26 mouse cellular contexts compared by ENCODE assay signal in genomic region chr16:33283079-33283478, GRCm38 (mm10). TPM values are rescaled to one million over a fixed set of nuclear protein-coding genes. Genes with fewer than 3 reads are reported as not detected.
DNase-seq lines count a peak whose midpoint lies in the region; ATAC-seq and TF ChIP-seq lines count a peak whose summit lies in the region.
"Had no signal": no experiment of that assay in that cellular context is flagged by ENCODE, and none has a peak within 500 bp of the region (broad histone marks: within the 10 kb centered on the region; RNA-seq: fewer than 3 reads in every experiment).

No protein-coding gene starts in this region.

- peaks cover 5% of the 10 kb centered on the region; the same call in 1 of the 2 replicates for H3K4me1 ChIP-seq in G1E (ENCODE audit: insufficient read depth, low read depth, low read length)
- H3K4me1 ChIP-seq: embryonic facial prominence, embryonic 10.5 days; embryonic facial prominence, embryonic 13.5 days; forebrain, embryonic 12.5 days; forebrain, embryonic 15.5 days; hindbrain, embryonic 10.5 days; hindbrain, embryonic 13.5 days; intestine, embryonic 15.5 days had no signal

- DNase-seq in testis, postnatal 14 days (ENCODE audit: low spot score) = peak; percentile 14
- DNase-seq in testis, postnatal 10 days (ENCODE audit: low spot score) = no peak
- no peak for DNase-seq in G1E (ENCODE audit: low spot score)
- peak; percentile 3 for DNase-seq in NIH3T3 (ENCODE audit: low read depth)
- DNase-seq in left cerebral cortex, postnatal 14 days (ENCODE audit: low spot score in 2 of 2) = no peak
- DNase-seq in urinary bladder, postnatal 14 days (ENCODE audit: low spot score) = no peak
- DNase-seq: adrenal gland, adult 2 months; adrenal gland, postnatal 14 days; cerebellum, adult 11-12 months; cerebellum, adult 8-10 months; cerebellum, postnatal 10 days; cerebellum, postnatal 36 days; embryo, embryonic 11 days; gastrocnemius, postnatal 25 days; heart, adult 2 months had no signal

- no peaks in the 10 kb centered on the region for H3K27me3 ChIP-seq in G1E (ENCODE audit: insufficient read depth, low read length)
- H3K27me3 ChIP-seq: CH12.LX; embryonic facial prominence, embryonic 13.5 days; forebrain, embryonic 12.5 days; forebrain, embryonic 15.5 days; hindbrain, embryonic 13.5 days; intestine, embryonic 15.5 days had no signal

- TF ChIP-seq CTCF in G1E (IDR thresholded peaks at IDR 0.05; ENCODE audit: low read depth, low read length) = no peak

- ATAC-seq in G1E (ENCODE audit: extremely low read depth, insufficient number of reproducible peaks, low FRiP score, poor library complexity, severe bottlenecking) = peak; percentile 28
- no peak for ATAC-seq in megakaryocyte, adult 5-6 weeks (ENCODE audit: poor library complexity, severe bottlenecking)
- ATAC-seq: forebrain, embryonic 15.5 days; hindbrain, embryonic 16.5 days; intestine, embryonic 15.5 days had no signal

- no peaks in the 10 kb centered on the region for H3K9me3 ChIP-seq in G1E (replicated peaks)
- H3K9me3 ChIP-seq: embryonic facial prominence, embryonic 10.5 days; embryonic facial prominence, embryonic 13.5 days; forebrain, embryonic 12.5 days; forebrain, embryonic 15.5 days; hindbrain, embryonic 10.5 days; hindbrain, embryonic 13.5 days; intestine, embryonic 15.5 days had no signal

- intact Hi-C loops in left cerebral cortex, postnatal 14 days (cut with DNase I) = no loop called here

- peaks cover 81% of the 10 kb centered on the region for H3K36me3 ChIP-seq in G1E (replicated peaks)

- H3K4me3 ChIP-seq in G1E (ENCODE audit: low read depth, low read length) = no peak overlapping the region
- H3K4me3 ChIP-seq: embryonic facial prominence, embryonic 10.5 days; embryonic facial prominence, embryonic 13.5 days; erythroblast, embryonic 14.5 days; forebrain, embryonic 12.5 days; forebrain, embryonic 15.5 days; heart, adult 2 months; hindbrain, embryonic 10.5 days; hindbrain, embryonic 13.5 days; intestine, embryonic 15.5 days had no signal

RNA-seq across cellular contexts. Expression of gene Snx4, which starts 31.8 kb away (rescaled TPM):
- total RNA-seq in G1E (2014; fragmentation: Nextera tagmentation) = 47.0 and 49.4 TPM in 2 replicates
- total RNA-seq in G1E (2017) = 56.3 and 62.0 TPM in 2 replicates
- polyA plus RNA-seq in G1E (2012) = 20.1 and 33.2 TPM in 2 replicates
- total RNA-seq in megakaryocyte, adult 5-6 weeks (2015) = 61.0 and 61.8 TPM in 2 replicates
- 76.8 and 88.0 TPM in 2 replicates for total RNA-seq in megakaryocyte, adult 5-6 weeks (2017)
- total RNA-seq in left cerebral cortex, postnatal 14 days (2021) = 10 to 100 TPM; 46.5 to 49.7 TPM

Comparison
In these comparisons a context has a peak if more than half of its experiments do, and no peak if none do; other contexts are left out.
1. DNase-seq: peak in testis, postnatal 14 days (single experiment) and NIH3T3 (single experiment); none in testis, postnatal 10 days (single experiment), G1E (single experiment), left cerebral cortex, postnatal 14 days (0 of 2) and urinary bladder, postnatal 14 days (single experiment).